Mouse (Mus musculus) brown adipose tissue, adult 24 weeks (tissue): ENCODE data around the gene Unc5c. TPM values are rescaled to one million over a fixed set of nuclear protein-coding genes. Genes with fewer than 3 reads are reported as not detected.

ENCODE experiments used
- H3K27ac ChIP-seq: fragments of 200-500 bp; replicated peaks from 2 replicates; pipeline ENCODE4 v1.5.1; 2012; ENCODE audit warnings: low read depth, mild to moderate bottlenecking, low read length
- H3K4me1 ChIP-seq: fragments of 200-500 bp; 2 replicates; pipeline ENCODE4 v1.6.1; 2012; ENCODE audit warnings: low read length, mixed read lengths; ENCODE audit not compliant: control insufficient read depth, insufficient read depth, insufficient read length
- H3K4me3 ChIP-seq: fragments of 200-500 bp; 2 replicates; pipeline ENCODE4 v1.5.1; 2012; ENCODE audit warnings: low read depth, mild to moderate bottlenecking, low read length, moderate library complexity; ENCODE audit not compliant: insufficient read depth
- polyA plus RNA-seq: library from polyadenylated mRNA; stranded (reverse); fragments of >200 nt; gene quantifications from 2 replicates; pipeline ENCODE4 v1.2.4, GENCODE M21; 2012; ENCODE audit not compliant: missing spikeins, insufficient read depth, insufficient read length

Unc5c gene
- polyA plus RNA-seq, 1 experiment: not detected

DNA sequence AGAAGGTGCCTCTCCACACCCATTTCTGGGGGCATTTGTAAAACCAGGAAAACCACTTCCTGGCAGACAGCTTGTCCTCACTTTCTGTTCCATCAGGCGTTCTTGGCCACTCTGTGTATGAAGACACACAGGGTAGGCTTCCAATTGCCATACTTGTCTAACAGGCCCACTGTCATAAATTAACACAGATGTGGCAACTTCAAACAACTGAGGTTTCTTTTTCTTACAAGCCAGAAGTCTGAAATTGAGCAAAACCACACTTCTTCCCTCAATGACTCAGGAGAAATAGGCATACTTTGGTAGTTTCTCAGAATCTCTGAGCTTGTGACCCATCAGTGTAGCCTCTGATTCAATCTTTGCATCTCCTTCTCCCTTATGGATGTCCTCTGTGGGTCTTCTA, 225.7 kb downstream of the Unc5c start:
- H3K4me3 ChIP-seq: no peak overlapping the region

DNA sequence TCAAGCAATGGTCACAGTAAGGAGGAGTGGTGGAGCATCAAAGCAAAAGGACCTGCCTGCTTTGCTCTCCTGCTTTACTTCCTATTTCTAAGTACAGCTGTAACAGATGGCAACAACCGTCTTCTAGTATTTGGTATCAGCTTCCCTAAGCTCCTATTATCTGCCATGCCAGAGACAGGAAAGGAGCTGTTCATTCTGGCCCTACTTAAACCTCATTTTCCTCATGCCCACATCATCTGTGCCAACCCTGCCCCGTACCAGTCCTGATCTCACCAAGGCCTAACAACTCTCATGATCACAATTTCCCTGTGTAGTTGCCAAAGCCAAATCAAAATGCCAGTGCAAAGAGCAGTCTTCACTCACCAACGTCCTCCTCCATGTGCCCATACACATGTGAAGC, 226.4 kb downstream of the Unc5c start:
- no peak overlapping the region for H3K27ac ChIP-seq
- H3K4me1 ChIP-seq: no peaks in the 10 kb centered on the region
- no peak overlapping the region for H3K4me3 ChIP-seq

More for the DNA sequence above, 225.7 kb downstream of the Unc5c start:
- Histone ChIP-seq H3K4me1 (no peaks in the 10 kb centered on the region), H3K27ac (no peak overlapping the region)

DNA sequence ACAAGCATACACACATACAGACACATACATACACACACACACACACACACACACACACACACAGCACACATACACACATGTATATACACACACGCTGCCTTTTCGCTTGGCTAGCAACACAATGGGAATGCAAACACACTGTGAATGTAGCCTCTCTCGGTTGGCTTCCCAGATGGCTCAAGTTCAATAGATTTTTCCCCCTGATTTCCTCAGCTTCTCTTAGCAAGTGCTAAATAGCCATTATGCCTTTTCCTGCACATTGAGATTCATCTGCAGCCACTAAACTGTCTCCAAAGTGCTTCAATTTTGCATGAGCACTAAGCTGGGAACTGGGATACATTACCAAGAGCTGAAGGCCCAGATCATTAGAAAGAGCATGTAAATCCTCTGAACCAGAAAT, 226.8 kb downstream of the Unc5c start:
- H3K4me1 ChIP-seq: no peaks in the 10 kb centered on the region
- H3K4me3 ChIP-seq: no peak overlapping the region
- no peak overlapping the region for H3K27ac ChIP-seq

DNA sequence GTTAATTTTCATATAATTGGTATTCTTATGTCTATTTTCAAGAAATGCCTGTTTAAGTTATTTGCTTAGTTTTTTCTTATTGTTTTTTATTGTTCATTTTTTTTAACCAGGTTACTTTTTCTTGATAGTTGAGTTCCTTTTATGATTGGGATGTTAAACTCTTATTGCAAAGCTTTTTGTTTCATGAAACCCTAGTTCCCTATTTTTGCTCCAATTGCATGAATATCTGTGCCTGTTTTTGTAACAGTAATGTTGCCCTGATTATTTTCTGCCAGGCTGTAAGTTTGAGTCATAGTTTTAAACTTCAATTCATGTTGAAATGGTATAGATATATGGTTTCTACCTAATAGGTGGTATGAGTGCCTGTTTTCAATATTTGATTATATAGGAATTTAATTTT, 234.2 kb downstream of the Unc5c start:
- Histone ChIP-seq H3K4me1 (no peaks in the 10 kb centered on the region), H3K27ac (no peak overlapping the region), H3K4me3 (no peak overlapping the region)

DNA sequence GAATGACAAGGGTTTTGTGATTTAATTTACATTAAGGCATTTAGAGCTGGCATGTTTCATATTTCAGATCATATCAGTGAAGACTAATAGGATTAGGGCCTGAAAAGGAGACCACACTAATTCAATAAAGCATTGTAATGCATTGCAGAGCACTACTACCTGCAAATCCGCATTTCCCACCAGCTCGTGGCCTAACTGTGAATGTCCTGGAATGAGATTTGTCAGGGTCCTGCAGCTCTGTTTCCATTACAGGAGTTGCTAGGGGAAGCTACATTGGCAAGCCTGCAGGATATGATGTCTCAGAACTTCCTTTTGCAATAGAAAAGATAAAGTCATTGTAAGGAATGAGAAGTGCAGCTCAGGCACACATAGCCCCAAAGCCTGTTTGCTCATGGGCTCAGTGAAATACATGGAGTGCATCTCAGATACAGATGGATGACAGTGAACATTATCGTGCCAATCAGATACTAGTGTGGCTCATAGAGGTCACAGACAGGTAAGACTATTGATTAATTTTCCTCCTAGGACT, 236.4 kb downstream of the Unc5c start:
- Histone ChIP-seq H3K27ac (no peak overlapping the region), H3K4me3 (no peak overlapping the region), H3K4me1 (no peaks in the 10 kb centered on the region)

DNA sequence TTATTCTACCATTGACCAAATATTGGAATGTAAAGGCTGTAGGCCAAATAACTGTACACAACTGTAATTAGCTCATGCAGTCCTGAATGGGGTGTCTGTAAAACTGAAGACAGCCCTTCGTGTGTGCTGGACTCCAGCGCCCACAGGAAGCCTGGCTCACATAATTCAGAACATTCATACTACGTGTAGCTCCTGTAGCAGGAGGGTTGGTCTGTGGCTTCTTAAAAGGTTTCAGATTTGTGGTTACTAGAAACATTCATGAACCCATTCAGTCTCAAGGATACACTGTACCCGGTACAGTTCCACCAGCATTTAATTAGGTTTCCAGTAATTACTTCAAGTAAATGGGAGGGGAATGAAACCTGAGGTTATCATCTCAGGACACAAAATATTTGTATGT, 246.6 kb downstream of the Unc5c start:
- H3K4me1 ChIP-seq: no peaks in the 10 kb centered on the region
- no peak overlapping the region for H3K4me3 ChIP-seq
- H3K27ac ChIP-seq: no peak overlapping the region

DNA sequence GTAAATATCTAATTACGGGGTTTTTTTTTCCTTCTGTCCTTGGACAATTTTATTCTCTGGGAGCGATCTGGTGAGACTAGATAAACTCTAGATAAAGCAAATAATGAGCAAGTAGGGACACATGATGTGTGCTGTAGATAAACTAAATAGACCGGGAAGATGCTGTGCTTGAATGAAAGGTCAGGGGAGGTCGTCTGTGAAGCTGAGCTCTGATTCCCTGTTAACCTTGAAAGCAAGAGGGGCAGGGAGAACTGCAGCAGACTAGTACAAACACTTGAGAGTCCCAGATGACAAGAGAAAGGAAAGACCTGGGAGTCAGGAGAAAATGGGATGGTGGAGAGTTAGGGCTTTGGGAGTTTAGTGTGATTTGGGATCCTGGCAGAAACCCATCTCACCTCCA, 251.4 kb downstream of the Unc5c start:
- Histone ChIP-seq H3K27ac (no peak overlapping the region), H3K4me1 (no peaks in the 10 kb centered on the region), H3K4me3 (no peak overlapping the region)

DNA sequence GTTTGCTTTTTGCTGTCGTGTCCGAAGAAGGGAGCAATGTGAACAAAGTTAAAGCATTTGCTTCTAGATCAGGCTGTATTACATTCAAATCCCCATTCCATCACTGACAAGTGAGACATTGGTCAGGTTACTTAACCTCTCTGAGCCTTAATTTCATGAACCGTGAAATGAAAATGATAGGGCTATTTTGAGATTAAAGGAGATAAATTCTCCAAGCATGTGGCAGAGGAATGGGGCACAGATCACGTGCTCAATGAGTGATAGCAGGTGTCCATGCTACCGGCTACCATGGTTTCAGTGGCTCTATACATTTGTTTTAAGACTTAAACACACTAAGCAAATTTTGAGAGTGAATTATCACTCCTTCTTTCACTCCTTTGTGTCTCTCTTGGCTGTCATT, 254.0 kb downstream of the Unc5c start:
- no peak overlapping the region for H3K4me3 ChIP-seq
- H3K27ac ChIP-seq: no peak overlapping the region
- no peaks in the 10 kb centered on the region for H3K4me1 ChIP-seq

DNA sequence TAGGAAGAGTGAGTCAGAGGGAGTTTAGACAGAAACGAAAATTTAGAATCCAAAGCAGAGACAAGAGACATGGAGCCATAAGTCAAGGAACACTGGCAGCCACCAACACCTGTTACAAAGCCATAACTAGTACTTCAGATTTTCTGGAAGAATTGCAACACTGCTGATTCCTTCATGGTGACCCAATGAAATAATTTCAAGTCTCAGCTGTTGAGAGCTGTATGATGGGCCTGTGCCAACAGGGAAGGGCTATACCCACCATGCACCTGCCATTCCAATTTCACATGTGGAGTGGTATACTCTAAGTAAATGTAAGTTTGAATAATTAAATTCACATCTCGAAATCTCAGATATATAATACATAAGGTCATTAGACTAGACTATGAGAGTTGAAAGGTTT, 259.5 kb downstream of the Unc5c start:
- Histone ChIP-seq H3K4me1 (no peaks in the 10 kb centered on the region), H3K4me3 (no peak overlapping the region), H3K27ac (no peak overlapping the region)

DNA sequence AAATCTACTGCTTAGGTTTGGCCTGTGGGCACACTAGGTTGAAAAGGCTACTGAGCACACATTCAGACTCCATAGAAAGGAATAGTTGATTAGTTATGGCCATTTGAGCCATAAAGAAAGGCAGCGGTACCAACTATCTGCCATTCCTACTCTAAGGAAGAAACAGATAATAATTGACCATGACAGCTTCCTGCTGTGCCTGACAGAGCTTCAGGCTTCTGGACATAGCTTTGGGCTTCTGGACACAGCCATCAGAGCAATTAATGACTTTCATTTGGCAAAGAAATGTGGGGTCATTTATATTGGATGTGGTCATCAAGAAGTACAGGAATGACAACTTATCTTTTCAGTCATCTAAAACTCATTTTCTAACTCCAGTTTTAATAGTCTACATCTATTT, 260.4 kb downstream of the Unc5c start:
- Histone ChIP-seq H3K4me1 (no peaks in the 10 kb centered on the region), H3K4me3 (no peak overlapping the region), H3K27ac (no peak overlapping the region)

DNA sequence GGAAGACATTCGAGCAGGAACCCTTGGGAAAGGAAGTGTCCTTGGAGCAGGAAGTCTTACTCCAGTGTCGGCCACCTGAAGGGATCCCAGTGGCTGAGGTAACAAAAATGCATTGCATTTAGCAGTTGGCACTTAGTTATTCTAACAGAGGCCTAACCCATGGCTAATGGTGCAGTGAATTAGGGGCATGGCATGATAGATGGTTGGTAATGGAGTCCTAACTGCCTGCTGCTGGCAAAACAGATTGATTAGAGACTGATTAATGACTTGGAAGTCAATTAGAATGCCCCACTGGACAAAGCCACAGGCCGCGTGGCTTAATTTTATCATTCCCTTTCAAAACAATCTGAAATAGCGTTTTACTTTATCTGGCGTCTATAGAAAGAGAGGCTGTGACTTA, 268.8 kb downstream of the Unc5c start:
- H3K4me3 ChIP-seq: no peak overlapping the region
- H3K4me1 ChIP-seq: no peaks in the 10 kb centered on the region
- no peak overlapping the region for H3K27ac ChIP-seq

DNA sequence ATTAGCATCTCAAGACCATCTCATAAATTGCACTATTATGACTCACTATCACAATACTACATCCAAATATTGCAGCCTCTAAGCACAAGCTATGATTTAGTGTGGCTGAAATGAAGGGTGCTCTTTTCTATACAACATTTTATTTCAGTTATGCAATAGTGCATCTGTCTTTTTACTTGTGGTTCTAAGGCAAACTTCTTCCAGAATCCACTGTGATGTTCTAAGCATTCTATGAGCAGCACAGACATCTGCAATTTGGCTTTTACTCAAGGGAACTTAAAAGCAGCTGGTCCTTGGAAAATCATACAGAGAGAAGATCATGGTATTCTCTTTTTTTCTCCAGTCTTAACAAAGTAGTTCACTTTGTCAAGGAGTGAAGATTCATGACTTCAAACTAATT, 270.3 kb downstream of the Unc5c start:
- H3K27ac ChIP-seq: no peak overlapping the region
- no peaks in the 10 kb centered on the region for H3K4me1 ChIP-seq
- H3K4me3 ChIP-seq: no peak overlapping the region

DNA sequence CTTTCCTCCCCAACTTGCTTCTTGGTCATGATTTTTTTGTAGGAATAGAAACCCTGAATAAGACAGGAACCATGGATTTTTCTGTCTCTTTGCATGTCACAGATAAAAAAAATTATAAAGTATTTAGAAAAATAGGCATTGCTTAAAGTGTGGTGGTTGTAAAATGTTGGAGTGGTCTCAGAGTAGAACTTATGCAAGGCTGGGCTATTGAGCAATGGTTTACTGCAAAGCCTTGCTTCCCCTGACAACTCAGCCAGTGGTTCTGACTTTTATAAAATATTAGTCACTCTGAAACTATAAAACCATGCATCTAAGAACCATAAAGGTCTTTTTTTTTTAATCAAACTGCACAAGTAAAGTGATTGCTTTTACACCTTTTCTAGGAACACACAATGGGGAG, 280.3 kb downstream of the Unc5c start:
- Histone ChIP-seq H3K27ac (no peak overlapping the region), H3K4me1 (no peaks in the 10 kb centered on the region), H3K4me3 (no peak overlapping the region)

DNA sequence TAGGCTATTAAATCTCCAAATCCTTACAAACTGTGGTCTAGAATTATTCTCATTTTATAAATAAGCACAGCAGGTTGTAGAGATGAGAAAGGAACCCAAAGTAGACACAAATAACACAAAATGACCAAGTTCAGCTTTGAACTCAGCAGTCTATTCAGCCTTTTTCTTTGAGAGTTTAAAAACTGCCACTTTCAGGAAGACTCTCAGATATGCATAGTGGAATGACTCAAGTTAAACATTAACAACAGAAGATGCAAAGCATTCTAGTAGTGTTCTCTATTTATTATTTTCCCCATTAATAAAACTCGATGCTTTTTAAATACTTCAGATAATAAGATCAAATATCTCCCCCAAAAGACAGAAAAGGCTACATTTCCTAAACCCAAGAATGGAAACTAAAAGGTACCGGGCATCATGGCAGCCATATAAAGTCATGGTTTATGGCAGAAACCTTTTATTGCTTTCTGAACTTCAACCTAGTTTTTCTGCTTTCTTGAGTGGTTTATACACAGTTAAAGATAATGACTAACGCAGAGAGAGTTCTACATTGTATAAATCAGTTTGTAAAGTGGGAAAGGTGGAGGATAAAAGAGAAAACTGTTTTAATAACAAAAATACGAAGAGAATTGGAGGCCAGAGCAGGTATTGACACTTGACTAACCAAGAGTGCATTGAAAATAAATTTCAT, 283.8 kb downstream of the Unc5c start:
- Histone ChIP-seq H3K27ac (no peak overlapping the region), H3K4me1 (no peaks in the 10 kb centered on the region), H3K4me3 (no peak overlapping the region)

DNA sequence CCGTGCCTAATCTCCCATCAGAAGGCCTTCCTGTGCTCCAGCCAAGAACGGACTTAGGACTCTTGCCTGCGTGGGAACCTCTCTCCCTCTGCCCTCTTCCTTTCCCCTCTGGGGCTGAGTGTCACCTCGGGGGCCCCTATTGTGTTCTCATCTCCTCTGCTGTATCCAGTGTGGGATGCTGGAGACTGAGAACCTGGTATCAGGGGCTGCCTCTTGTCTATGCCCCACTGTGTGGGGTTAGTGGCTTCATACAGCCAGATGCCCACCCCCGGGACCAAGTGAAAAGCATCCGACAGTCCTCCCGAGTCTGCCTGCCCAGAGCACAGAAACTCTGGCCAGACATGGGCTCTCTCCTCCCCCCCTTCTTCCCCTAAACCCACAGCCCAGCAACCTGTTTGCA, 287.2 kb downstream of the Unc5c start:
- Histone ChIP-seq H3K4me1 (no peaks in the 10 kb centered on the region), H3K27ac (no peak overlapping the region)

DNA sequence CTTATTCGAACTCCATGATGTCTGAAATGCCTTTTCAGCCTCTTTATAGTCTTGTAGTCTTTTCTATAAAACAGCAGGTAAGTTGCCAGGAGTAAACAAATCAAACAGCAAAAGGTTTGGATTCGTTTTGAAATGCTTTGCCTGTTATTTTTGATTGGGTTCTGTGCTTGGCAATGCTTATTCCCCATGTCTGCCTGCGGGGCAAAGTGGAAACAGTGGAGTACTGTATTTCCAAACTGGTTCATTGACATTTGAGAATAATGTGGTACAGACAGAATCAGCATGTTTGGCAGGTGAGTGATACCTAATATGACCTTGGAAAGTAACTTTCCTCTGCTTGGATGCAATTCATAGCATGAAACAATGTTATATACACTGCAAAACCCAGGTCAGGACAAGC, 292.2 kb downstream of the Unc5c start:
- no peaks in the 10 kb centered on the region for H3K4me1 ChIP-seq
- H3K27ac ChIP-seq: no peak overlapping the region
- no peak overlapping the region for H3K4me3 ChIP-seq

More for the DNA sequence above, 287.2 kb downstream of the Unc5c start:
- H3K4me3 ChIP-seq: no peak overlapping the region
